Mouse (Mus musculus): ENCODE data around the gene Ckb.

The Ckb gene

GRCm38 (mm10) chr12:111692899-111693298 is 20.8 kb upstream of the Ckb start:
- DNase-seq (ENCODE audit: low read depth, low spot score), result no peak

- DNase-seq (ENCODE audit: low read depth, low spot score), result peak; percentile 79
These were observed 19.3 kb upstream of the Ckb start for GRCm38 (mm10) chr12:111691346-111691872.

- no peak for DNase-seq (ENCODE audit: low read depth, low spot score)
These were observed 17.3 kb upstream of the Ckb start for GRCm38 (mm10) chr12:111689426-111689825.

GRCm38 (mm10) chr12:111688069-111688428 is 15.9 kb upstream of the Ckb start:
- DNase-seq (ENCODE audit: low read depth, low spot score), result no peak

- DNase-seq (ENCODE audit: low read depth, low spot score), result peak; percentile 93
These were observed 15.4 kb upstream of the Ckb start for GRCm38 (mm10) chr12:111687350-111688068.

GRCm38 (mm10) chr12:111686390-111686789 is 14.3 kb upstream of the Ckb start:
- DNase-seq (ENCODE audit: low read depth, low spot score), result peak; percentile 74

GRCm38 (mm10) chr12:111682806-111683205 is 10.7 kb upstream of the Ckb start:
- no peak for DNase-seq (ENCODE audit: low read depth, low spot score)

- peak; percentile 92 for DNase-seq (ENCODE audit: low read depth, low spot score)
These were observed 9.9 kb upstream of the Ckb start for GRCm38 (mm10) chr12:111682003-111682402.

- peak; percentile 77 for DNase-seq (ENCODE audit: low read depth, low spot score)
These were observed 9.2 kb upstream of the Ckb start for GRCm38 (mm10) chr12:111681305-111681704.

GRCm38 (mm10) chr12:111680661-111681060 is 8.5 kb upstream of the Ckb start:
- no peak for DNase-seq (ENCODE audit: low read depth, low spot score)

- DNase-seq (ENCODE audit: low read depth, low spot score), result no peak
These were observed 6.9 kb upstream of the Ckb start for GRCm38 (mm10) chr12:111678997-111679396.

GRCm38 (mm10) chr12:111678670-111678933 is 6.5 kb upstream of the Ckb start:
- DNase-seq (ENCODE audit: low read depth, low spot score), result no peak

- DNase-seq (ENCODE audit: low read depth, low spot score), result peak; percentile 98
These were observed 5.9 kb upstream of the Ckb start, which contains the start of gene Trmt61a for GRCm38 (mm10) chr12:111677882-111678669. Gene Trmt61a (plus strand): TSS chr12:111678105.

- DNase-seq (ENCODE audit: low read depth, low spot score), result no peak
These were observed 5.3 kb upstream of the Ckb start for GRCm38 (mm10) chr12:111677421-111677820.

- no peak for DNase-seq (ENCODE audit: low read depth, low spot score)
These were observed 3.9 kb upstream of the Ckb start for GRCm38 (mm10) chr12:111675797-111676580.

- DNase-seq (ENCODE audit: low read depth, low spot score), result no peak
These were observed 2.8 kb upstream of the Ckb start for GRCm38 (mm10) chr12:111674850-111675486.

- no peak for DNase-seq (ENCODE audit: low read depth, low spot score)
These were observed 443 bp upstream of the Ckb start for GRCm38 (mm10) chr12:111672581-111672980.

- DNase-seq (ENCODE audit: low read depth, low spot score), result peak; percentile 92
These were observed 671 bp downstream of the Ckb start for GRCm38 (mm10) chr12:111671431-111671902.

- no peak for DNase-seq (ENCODE audit: low read depth, low spot score)
These were observed 1.2 kb downstream of the Ckb start for GRCm38 (mm10) chr12:111670976-111671375.

GRCm38 (mm10) chr12:111670371-111670971 is 1.7 kb downstream of the Ckb start:
- DNase-seq (ENCODE audit: low read depth, low spot score), result peak; percentile 90

GRCm38 (mm10) chr12:111669961-111670360 is 2.2 kb downstream of the Ckb start:
- DNase-seq (ENCODE audit: low read depth, low spot score), result no peak
